Comparison of ENCODE assay signal across 9 mouse cellular contexts in genomic region chr10:58383761-58384160, GRCm38 (mm10).
DNase-seq lines count a peak whose midpoint lies in the region; ATAC-seq and TF ChIP-seq lines count a peak whose summit lies in the region.
"Had no signal": no experiment of that assay in that cellular context is flagged by ENCODE, and none has a peak within 500 bp of the region (broad histone marks: within the 10 kb centered on the region; RNA-seq: fewer than 3 reads in every experiment).

No protein-coding gene starts in this region.

- H3K36me3 ChIP-seq in heart, embryonic 12.5 days, result no peaks in the 10 kb centered on the region
- H3K36me3 ChIP-seq in megakaryocyte, embryonic 14.5 days (replicated peaks; ENCODE audit: low read length), result peaks cover 90% of the 10 kb centered on the region
- H3K36me3 ChIP-seq in forebrain, embryonic 16.5 days (ENCODE audit: control insufficient read depth, insufficient read depth), result no peaks in the 10 kb centered on the region
- no peaks in the 10 kb centered on the region for H3K36me3 ChIP-seq in stomach, postnatal 0 days (ENCODE audit: control insufficient read depth, insufficient read depth, low read length)

- 46% methylated on average over 2 of the region's 2 CpGs for WGBS in heart, embryonic 12.5 days
- WGBS in forebrain, embryonic 16.5 days, result 52% methylated on average over 2 of the region's 2 CpGs
- 67% methylated on average over 2 of the region's 2 CpGs for WGBS in stomach, postnatal 0 days

- TF ChIP-seq CTCF in stomach, postnatal 0 days (IDR thresholded peaks at IDR 0.05; ENCODE audit: low read depth), result no peak

- H3K4me2 ChIP-seq in heart, embryonic 12.5 days, result peak overlapping the region; percentile 24; the same call in 1 of the 2 replicates
- no peak overlapping the region for H3K4me2 ChIP-seq in forebrain, embryonic 16.5 days (ENCODE audit: low read length)
- no peak overlapping the region for H3K4me2 ChIP-seq in stomach, postnatal 0 days (replicated peaks; ENCODE audit: low read depth)

- H3K4me3 ChIP-seq in heart, embryonic 12.5 days, result no peak overlapping the region
- H3K4me3 ChIP-seq in megakaryocyte, embryonic 14.5 days (replicated peaks), result peak overlapping the region; percentile 68
- no peak overlapping the region for H3K4me3 ChIP-seq in forebrain, embryonic 16.5 days (replicated peaks; ENCODE audit: low read length)
- H3K4me3 ChIP-seq in stomach, postnatal 0 days (ENCODE audit: low read depth, low read length), result no peak overlapping the region

- peak overlapping the region; percentile 93 for H3K27ac ChIP-seq in heart, embryonic 12.5 days (ENCODE audit: poor library complexity, severe bottlenecking)
- peak overlapping the region; percentile 72 for H3K27ac ChIP-seq in forebrain, embryonic 16.5 days (ENCODE audit: low read length)
- peak overlapping the region; percentile 82 for H3K27ac ChIP-seq in stomach, postnatal 0 days (replicated peaks)

- ATAC-seq in heart, embryonic 12.5 days (ENCODE audit: insufficient number of reproducible peaks, low FRiP score), result 0 out of 2 replicates have a peak, but pooled peaks have one; percentile 7
- ATAC-seq in megakaryocyte, adult 5-6 weeks (ENCODE audit: poor library complexity, severe bottlenecking), result no peak
- ATAC-seq in forebrain, embryonic 16.5 days, result peak; percentile 25; the same call in 1 of the 2 replicates
- peak; percentile 45; the same call in 1 of the 2 replicates for ATAC-seq in stomach, postnatal 0 days (ENCODE audit: low FRiP score, low TSS enrichment)
- no peak for ATAC-seq in activated CD4-positive, CD25-positive, alpha-beta regulatory T cell, adult 4 months

- intact Hi-C loops in heart, postnatal 14 days (cut with DNase I), result loop anchor here (2.0 kb wide), 1 partner anchor 13 kb away; no protein-coding TSS in a partner anchor

- DNase-seq in heart, postnatal 14 days, result no peak
- no peak for DNase-seq in stomach, postnatal 0 days (ENCODE audit: low spot score)
- DNase-seq in spleen, postnatal 4 days (ENCODE audit: low spot score in 2 of 2), result no peak
- DNase-seq: layer of hippocampus, postnatal 36 days had no signal

- H3K27me3 ChIP-seq in heart, embryonic 12.5 days (replicated peaks), result no peaks in the 10 kb centered on the region
- H3K27me3 ChIP-seq in megakaryocyte, embryonic 14.5 days (replicated peaks), result no peaks in the 10 kb centered on the region
- H3K27me3 ChIP-seq in forebrain, embryonic 16.5 days (replicated peaks; ENCODE audit: control insufficient read depth, insufficient read depth, low read length), result no peaks in the 10 kb centered on the region
- no peaks in the 10 kb centered on the region for H3K27me3 ChIP-seq in stomach, postnatal 0 days (ENCODE audit: control insufficient read depth, insufficient read depth, low read length)

- H3K4me1 ChIP-seq in heart, embryonic 12.5 days (replicated peaks), result peaks cover 44% of the 10 kb centered on the region
- H3K4me1 ChIP-seq in megakaryocyte, embryonic 14.5 days, result peaks cover 96% of the 10 kb centered on the region
- H3K4me1 ChIP-seq in forebrain, embryonic 16.5 days (replicated peaks; ENCODE audit: control insufficient read depth, insufficient read depth, low read length), result peaks cover 33% of the 10 kb centered on the region
- H3K4me1 ChIP-seq in stomach, postnatal 0 days (replicated peaks; ENCODE audit: control insufficient read depth, insufficient read depth), result 0 out of 2 replicates have a peak, but pooled peaks cover 2% of the 10 kb centered on the region

- 0 out of 2 replicates have a peak, but pooled peaks cover 3% of the 10 kb centered on the region for H3K9me3 ChIP-seq in heart, embryonic 12.5 days (replicated peaks)
- no peaks in the 10 kb centered on the region for H3K9me3 ChIP-seq in megakaryocyte, embryonic 14.5 days
- H3K9me3 ChIP-seq in forebrain, embryonic 16.5 days (ENCODE audit: control insufficient read depth, low read length), result no peaks in the 10 kb centered on the region
- H3K9me3 ChIP-seq in stomach, postnatal 0 days (ENCODE audit: control insufficient read depth, low read length), result no peaks in the 10 kb centered on the region

- TF ChIP-seq EP300 in stomach, postnatal 0 days (optimal IDR thresholded peaks at IDR 0.05), result no peak

- peak overlapping the region; percentile 23; the same call in 1 of the 2 replicates for H3K9ac ChIP-seq in heart, embryonic 12.5 days
- H3K9ac ChIP-seq in forebrain, embryonic 16.5 days (replicated peaks; ENCODE audit: low read depth, low read length), result no peak overlapping the region
- H3K9ac ChIP-seq in stomach, postnatal 0 days (ENCODE audit: low read length), result no peak overlapping the region

Comparison
In these comparisons a context has a peak if more than half of its experiments do, and no peak if none do; other contexts are left out.
1. ATAC-seq: peak in heart, embryonic 12.5 days (single experiment), forebrain, embryonic 16.5 days (single experiment) and stomach, postnatal 0 days (single experiment); none in megakaryocyte, adult 5-6 weeks (single experiment) and activated CD4-positive, CD25-positive, alpha-beta regulatory T cell, adult 4 months (single experiment).
2. Peak in every context shown above with its lines, with median percentiles within 50 percentile points of each other: H3K27ac ChIP-seq.